Mouse (Mus musculus): ENCODE results near the gene Bok.
"Not testable (repeated sequence)": the region's sequence is repeated elsewhere in the genome, so short reads cannot be mapped to it uniquely, and the experiment has no call there.

Gene Bok

GRCm38 (mm10) chr1:93685401-93686244 is at the start of gene Bok:
Gene Bok, plus strand, starts transcription at chr1:93685660.
- peak; percentile 77 for DNase-seq

DNA sequence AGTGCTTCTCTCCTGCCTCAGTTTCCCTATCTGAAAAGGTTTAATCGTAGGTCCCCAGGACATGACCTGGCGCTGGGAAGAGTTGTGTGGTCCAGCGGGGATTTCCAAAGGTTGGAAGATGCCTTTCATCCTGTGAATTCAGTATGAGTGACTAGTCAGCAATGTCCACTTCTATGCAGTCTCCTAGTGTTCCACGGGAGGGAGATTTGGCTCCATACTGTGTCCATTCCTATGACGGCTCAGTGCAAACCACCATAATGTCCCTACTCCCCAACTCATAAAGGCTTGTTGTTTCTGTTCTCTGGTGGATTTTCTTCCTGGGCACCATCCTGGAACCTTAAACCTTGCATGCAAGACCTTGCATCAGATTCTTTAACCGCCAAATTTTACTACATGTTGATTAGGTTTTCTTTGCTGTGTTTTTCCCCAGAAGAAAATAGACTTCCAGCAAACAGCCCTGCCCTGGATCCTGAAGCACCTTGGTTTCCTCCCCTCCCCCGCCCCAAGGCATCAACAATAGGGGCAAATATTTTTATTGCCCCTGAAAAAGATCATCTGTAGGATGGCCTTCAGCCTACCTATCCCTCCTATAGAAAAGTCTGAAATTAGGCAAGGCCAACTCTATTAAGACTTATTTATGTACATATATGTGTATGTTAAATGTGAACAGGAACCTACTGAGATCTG is 49.1 kb upstream of the Bok start:
- no peak for DNase-seq

DNA sequence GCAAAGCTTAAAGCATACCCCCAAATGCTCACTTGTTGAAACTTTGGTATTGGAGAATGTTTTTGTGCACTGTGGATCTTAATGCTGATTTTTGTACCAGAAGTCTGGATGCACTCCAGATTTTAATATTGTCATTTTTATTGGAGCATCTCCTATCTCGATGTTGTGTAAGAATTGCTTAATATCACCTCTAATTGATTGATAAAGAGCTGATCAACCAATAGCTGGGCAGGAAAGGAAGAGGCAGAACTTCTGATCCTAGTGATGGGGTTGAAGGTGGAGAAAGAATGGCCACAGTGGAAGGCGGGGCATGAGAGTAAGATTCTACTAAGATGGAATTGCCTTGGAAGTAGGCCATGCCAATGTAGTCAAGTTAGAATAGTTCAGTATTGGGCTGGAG is 43.5 kb upstream of the Bok start:
- no peak for DNase-seq

GRCm38 (mm10) chr1:93642692-93643091 is 42.8 kb upstream of the Bok start:
- DNase-seq = no peak

DNA sequence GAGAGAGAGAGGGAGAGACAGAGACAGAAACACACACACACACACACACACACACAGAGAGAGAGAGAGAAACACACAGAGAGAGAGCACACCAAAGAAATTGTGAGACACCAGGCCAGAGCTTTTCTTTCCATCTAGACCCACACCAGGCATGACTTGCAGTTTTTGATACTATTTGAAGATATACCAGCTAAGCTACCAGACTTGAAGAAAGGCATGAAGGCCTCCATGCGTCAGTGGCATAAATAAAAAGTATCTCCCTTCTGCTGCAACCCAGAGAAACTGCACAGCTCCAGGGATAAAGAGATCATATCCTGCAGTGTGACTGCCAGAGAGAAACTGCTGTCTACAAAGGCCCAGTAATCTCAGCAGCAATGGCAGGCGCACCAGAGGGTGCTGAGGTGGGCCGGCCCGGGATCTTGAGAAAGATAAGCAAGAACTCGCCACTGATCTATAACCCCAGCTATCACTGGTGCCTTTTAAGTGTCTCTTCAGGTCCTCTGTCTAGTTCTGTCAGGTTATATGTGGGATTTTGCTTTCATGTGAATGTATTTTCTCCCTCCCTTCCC is 35.8 kb upstream of the Bok start:
- no peak for DNase-seq

- no peak for DNase-seq
Measured at GRCm38 (mm10) chr1:93654275-93654674, 31.2 kb upstream of the Bok start.

DNA sequence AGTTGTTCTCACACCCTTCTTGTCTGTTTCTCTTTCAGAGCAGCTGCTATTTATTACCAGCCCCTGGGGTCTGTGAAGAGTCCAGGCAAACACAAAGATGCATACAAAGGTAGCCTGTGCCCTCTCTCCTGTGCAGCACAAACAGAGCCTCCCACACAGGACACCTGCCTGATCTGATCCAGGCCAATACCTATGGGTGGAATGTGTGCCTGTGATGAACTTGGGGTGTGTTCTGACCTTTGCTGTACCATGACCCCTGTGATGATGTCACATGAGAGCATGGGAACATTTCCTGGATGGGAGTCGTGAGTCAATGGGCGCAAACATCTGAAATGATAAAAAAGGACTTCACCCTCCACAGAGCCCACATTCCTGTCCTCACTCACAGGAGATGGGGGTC is 30.7 kb upstream of the Bok start:
- no peak for DNase-seq

DNA sequence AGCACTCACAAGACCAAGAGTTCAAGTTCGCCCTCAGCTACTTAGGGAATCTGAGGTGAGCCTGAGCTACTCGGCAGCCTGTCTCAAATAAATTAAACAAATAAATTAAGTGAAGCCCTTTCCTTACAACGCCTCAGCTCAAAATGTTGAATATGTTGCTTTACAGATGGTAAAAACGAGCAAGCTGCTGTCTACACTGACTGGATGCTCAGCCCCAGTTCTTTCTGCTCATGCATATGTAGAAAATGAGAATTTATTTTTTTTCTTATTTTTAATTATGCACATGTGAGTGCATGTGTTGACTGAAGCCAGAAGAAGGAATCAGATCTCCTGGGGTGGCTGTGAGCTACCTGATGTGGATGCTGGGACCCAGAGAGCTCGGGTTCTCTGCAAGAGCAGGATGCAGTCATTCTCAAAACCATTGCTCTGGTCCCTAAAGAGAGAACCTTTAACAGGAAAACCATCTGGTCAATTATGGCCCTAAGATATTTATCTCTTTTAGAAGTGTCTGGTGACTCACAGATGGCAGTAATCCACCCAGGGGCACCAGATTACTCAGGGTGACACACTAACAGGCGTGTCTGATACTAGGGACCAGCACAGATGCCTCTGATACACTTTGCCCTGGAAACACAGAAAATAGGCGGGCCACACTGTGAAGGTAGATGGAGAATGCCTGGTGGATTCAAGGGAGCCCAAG is 29.0 kb upstream of the Bok start:
- no peak for DNase-seq

DNA sequence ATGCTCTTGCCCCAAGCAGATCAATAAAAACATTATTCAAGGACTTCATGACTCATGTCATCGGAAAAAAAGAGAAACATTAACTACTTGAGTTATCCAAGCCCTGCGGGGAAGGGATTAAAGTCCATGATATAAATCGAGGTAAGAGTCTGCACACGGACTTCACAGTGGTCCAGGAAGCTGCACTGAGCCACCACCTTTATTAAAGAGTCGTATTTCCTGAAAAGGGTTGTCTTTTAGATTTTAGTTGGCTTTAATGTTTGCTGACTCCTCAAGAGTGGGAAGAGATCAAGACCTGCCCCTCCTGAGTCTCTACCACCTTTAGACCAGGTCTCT is 28.5 kb upstream of the Bok start:
- no peak for DNase-seq

DNA sequence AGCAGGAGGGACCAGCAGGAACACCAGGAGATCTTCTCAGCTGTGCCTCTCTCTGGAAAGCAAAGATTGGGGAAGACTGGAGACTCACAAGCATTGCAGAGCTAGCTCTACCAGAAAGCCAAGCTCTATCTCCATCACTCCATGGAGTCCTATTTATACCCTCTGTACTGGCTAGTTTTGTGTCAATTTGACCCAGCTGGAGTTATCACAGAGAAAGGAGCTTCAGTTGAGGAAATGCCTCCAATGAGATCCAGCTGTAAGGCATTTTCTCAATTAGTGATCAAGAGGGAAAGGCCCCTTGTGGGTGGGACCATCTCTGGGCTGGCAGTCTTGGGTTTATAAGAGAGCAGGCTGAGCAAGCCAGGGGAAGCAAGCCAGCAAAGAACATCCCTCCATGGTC is 26.9 kb upstream of the Bok start, which contains the start of gene Stk25:
Gene Stk25, minus strand, starts transcription at position 101 of the 400 bp plus-strand sequence.
- not testable (repeated sequence) for DNase-seq

DNA sequence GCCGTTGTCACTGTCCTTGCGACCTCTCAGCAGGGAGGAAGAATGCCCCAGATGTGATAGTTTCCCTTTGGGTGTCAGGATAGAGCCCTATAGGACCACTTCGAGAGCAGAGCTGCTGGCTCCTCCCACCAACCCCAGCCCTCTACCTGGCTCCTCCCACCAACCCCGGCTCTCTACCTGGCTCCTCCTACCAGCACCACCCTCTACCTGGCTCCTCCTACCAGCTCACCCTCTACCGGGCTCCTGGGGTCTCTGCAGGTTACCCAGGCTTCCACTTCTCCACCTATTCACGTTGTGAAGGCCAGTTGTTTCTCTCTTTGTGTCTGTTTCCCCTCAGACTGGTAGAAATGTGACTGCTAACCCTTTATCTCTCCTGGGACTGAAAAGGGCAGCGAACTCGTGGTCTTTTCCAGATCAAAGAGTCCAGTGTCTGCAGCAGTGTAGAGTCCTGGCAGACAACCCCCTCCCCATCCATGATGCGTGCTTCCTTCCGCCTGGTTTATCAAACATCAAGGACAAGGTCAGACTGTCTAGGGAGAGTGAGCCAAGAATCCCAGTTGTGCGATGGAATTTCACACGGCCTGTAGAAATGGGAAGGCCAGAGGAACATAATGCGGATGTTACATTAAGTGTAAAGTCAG is 17.6 kb upstream of the Bok start:
- peak; percentile 52 for DNase-seq

GRCm38 (mm10) chr1:93668791-93669548 is 16.5 kb upstream of the Bok start:
- DNase-seq = peak; percentile 91

DNA sequence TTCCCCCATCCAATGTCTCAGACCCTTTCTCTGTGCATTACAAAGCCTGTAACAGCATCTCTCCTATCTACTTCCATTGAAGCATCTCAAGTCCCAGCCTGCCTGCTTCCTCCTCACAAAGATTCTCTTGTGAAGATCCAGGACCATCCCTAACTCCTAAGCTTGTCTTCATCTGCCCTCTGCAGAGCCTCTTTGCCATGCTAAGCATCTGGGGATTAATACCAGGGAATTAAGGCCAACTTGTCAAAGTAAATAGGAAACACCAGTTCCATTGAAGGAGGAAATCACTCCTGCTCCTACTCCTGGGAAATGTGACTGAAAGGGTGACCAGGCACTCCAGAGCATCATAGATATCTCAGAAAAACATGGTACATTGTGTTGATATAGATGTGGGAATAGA is 15.5 kb upstream of the Bok start:
- DNase-seq = peak; percentile 57

DNA sequence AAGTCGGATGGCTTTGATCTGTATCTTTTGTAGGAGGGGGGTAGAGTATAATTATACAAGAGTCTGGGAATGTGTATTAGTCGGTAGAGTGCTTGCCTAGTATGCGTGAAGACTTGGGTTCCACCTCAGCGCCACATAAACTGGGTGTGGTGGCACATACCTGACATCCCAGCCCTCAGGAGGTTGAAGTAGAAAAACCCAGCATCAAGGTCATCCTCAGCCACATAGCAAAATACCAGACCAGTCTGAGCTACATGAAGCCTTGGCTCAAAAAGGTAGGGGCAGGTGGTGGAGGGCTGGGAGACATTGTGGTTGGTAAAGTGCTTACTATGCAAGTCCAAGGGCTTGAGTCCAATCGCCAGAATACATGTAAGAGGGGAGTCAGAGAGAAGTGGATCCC is 12.8 kb upstream of the Bok start:
- DNase-seq = no peak

- no peak for DNase-seq
Measured at GRCm38 (mm10) chr1:93678386-93678785, 7.1 kb upstream of the Bok start.

GRCm38 (mm10) chr1:93679889-93680568 is 5.4 kb upstream of the Bok start:
- no peak for DNase-seq

DNA sequence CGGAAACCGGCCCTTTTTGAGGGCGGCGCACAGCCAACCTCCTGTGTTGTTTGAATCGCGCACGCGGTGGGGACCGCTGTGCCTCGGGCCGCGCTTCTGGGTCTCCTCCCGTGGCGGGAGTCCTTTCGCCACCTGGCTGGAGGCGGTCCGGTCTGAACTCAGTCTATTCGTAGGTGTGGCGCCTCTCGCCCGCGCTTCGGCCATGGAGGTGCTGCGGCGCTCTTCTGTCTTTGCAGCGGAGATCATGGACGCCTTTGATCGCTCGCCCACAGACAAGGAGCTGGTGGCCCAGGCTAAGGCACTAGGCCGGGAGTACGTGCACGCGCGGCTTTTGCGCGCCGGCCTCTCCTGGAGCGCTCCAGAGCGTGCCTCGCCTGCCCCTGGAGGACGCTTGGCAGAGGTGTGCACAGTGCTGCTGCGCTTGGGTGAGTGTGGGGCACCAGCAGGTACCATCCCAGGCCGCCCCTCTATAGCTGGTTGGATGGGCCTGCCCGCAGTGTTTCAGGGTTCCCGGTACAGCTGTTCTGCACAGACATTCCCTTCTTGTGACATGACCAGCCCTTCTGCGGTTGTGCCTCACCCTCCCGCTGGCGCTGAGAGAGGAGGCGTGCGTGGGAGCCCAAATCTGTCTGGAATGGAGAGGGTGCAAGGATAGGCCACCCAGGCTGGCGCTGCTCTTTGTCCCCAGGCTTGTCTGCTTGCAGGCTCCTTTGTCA is 943 bp downstream of the Bok start:
- peak; percentile 86 for DNase-seq

GRCm38 (mm10) chr1:93686961-93687320 is 1.5 kb downstream of the Bok start:
- no peak for DNase-seq

DNA sequence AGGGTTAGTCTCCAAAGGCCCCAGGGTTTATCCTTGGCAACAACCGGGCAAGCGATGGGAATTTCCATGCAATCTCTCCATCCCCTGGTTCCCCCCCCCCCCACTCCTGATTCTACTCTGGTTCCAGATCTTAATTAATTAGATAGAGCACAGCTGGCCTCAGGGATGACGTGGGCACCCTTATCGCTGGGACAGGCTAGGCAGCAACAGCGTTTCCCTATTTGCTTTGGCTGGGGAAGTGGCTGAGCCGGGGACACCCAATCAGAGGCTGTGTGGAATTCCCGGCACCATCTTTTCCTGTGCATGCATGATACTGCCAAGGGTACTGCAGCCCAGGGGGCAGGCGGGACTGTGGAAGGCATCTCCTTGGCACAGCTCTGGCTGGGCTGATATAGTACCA is 2.7 kb downstream of the Bok start:
- no peak for DNase-seq

DNA sequence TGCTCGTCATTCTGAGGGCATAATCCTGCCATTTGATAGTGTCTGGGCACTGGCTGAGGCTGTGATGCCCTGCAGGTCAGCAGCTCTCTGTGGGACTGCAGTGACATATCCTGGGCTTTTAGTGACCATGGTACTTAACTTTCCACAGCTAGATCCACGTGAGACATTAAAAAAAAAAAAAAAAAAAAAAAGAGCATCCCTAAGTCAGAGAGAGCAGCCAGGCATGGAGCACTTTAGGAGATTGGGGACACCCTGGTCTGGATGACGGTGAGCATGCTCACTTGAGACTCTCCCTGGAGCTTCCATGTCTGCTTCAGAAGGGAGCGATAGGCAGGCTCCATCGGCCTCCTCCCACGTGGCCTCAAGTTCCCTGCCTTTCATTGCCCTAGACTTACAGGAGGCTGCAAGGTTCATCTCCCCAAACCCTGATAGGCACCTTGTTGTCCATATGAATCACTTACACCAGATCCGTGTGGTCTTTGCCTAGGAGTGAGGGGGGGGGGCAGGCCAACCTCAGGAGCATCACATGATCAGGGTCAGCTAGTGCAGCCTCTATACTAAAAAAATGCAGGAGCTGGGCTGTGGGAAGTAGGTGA is 4.5 kb downstream of the Bok start:
- no peak for DNase-seq

DNA sequence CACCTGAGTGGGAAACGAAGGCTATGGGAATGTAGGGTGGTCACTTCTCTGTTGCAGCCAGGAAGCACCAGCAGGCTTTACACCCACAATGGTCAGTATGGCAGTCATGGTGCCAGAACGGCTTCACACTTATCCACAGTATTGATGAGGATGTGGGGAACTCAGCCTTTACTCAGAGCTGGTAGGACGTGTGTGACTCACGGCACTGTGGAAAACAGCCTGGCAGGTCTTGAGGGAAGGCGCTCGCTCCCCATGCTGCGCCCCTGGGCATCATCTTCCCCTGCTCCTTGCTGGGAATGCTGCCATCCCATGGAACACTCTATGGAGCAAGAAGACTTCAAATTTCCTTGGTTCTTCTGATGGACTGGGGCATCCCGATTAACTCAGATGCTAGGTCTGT is 5.6 kb downstream of the Bok start:
- no peak for DNase-seq
